Mouse (Mus musculus): ENCODE data around the gene Rin2. TPM values are rescaled to one million over a fixed set of nuclear protein-coding genes. Genes with fewer than 3 reads are reported as not detected.
A peak's percentile ranks its signal among the peaks of the same experiment; 100 is the strongest.

Gene Rin2
- total and polyA plus RNA-seq, 3 experiments, result 0.05 to 0.10 (median 0.08) TPM

- Histone ChIP-seq H3K4me2 (ENCODE audit: insufficient read depth, low read depth, poor library complexity, severe bottlenecking) (peak overlapping the region; percentile 84), H3K36me3 (replicated peaks in 1 of 2; ENCODE audit: control insufficient read depth in 1 of 2, insufficient read depth in 1 of 2, low read length in 1 of 2) (peaks cover 8 to 19% of the 10 kb centered on the region in 2 experiments), H3K27ac (ENCODE audit: insufficient read depth, low read depth) (peak overlapping the region; percentile 60), H3K4me1 (ENCODE audit: control insufficient read depth in 1 of 2, insufficient read depth in 2 of 2) (peaks cover 7 to 52% of the 10 kb centered on the region in 2 experiments), H3K9me3 (replicated peaks; ENCODE audit: low read length) (no peaks in the 10 kb centered on the region), H3K9ac (ENCODE audit: insufficient read depth, low read depth) (peak overlapping the region; percentile 84), H3K79me2 (replicated peaks; ENCODE audit: control insufficient read depth, extremely low read depth, insufficient read depth, poor library complexity, severe bottlenecking) (peaks cover 52% of the 10 kb centered on the region), H3K4me3 (replicated peaks in 1 of 3; ENCODE audit: low read depth in 2 of 3, low read length in 2 of 3, poor library complexity in 1 of 3) (peak overlapping the region; percentile 85 to 97 (median 94)), H3K27me3 (replicated peaks) (no peaks in the 10 kb centered on the region)
- peak; percentile 90 for DNase-seq (ENCODE audit: extremely low read depth)
- dilution Hi-C loops (cut with MboI; ENCODE audit: extremely low pct_ligation_motif_present, extremely low pct_unique_long_range_greater_than_20kb, low sequenced_read_pairs), result no loop called here
- in situ Hi-C loops (cut with MboI; ENCODE audit: low pct_ligation_motif_present, low pct_unique_long_range_greater_than_20kb, low sequenced_read_pairs), result no loop called here
- TF ChIP-seq CHD1 (IDR thresholded peaks at IDR 0.05; ENCODE audit: low read depth, low read length), result 0 out of 2 replicates have a peak, but pooled peaks have one; percentile 35
- TF ChIP-seq SMC3 (IDR thresholded peaks at IDR 0.05; ENCODE audit: low read depth, low read length), result peak; percentile 37
- TF ChIP-seq MAZ (IDR thresholded peaks at IDR 0.05; ENCODE audit: low read depth, low read length), result 0 out of 2 replicates have a peak, but pooled peaks have one; percentile 23
- TF ChIP-seq TBP (conservative IDR thresholded peaks at IDR 0.05; ENCODE audit: low read depth, low read length), result peak; percentile 53; the same call in 1 of the 2 replicates
- TF ChIP-seq ZNF384 (IDR thresholded peaks at IDR 0.05; ENCODE audit: low read depth, low read length), result peak; percentile 70
- peak; percentile 88 for TF ChIP-seq POLR2A (IDR thresholded peaks at IDR 0.05; ENCODE audit: low read depth, low read length)
- TF ChIP-seq MAX (IDR thresholded peaks at IDR 0.05; ENCODE audit: low read length), result peak; percentile 16
- TF ChIP-seq NRF1 (IDR thresholded peaks at IDR 0.05; ENCODE audit: low read depth, low read length), result peak; percentile 59
- no peak for TF ChIP-seq ZKSCAN1 (IDR thresholded peaks at IDR 0.05; ENCODE audit: borderline replicate concordance, low read depth, low read length)
- peak; percentile 92; the same call in 1 of the 2 replicates for TF ChIP-seq KAT2A (IDR thresholded peaks at IDR 0.05; ENCODE audit: insufficient replicate concordance, low read length)
- peak; percentile 69; the same call in 1 of the 2 replicates for TF ChIP-seq MYC (IDR thresholded peaks at IDR 0.05; ENCODE audit: low read depth, low read length)
- TF ChIP-seq MAFK (IDR thresholded peaks at IDR 0.05; ENCODE audit: insufficient replicate concordance, low read length), result 0 out of 2 replicates have a peak, but pooled peaks have one; percentile 14
- TF ChIP-seq HCFC1 (IDR thresholded peaks at IDR 0.05; ENCODE audit: low read depth, low read length), result peak; percentile 92
- no peak for TF ChIP-seq JUN (IDR thresholded peaks at IDR 0.05; ENCODE audit: insufficient read depth, low read depth, low read length)
- peak; percentile 66; the same call in 1 of the 2 replicates for TF ChIP-seq MEF2A (IDR thresholded peaks at IDR 0.05; ENCODE audit: borderline replicate concordance, low read depth, low read length)
- 0 out of 2 replicates have a peak, but pooled peaks have one; percentile 27 for TF ChIP-seq RCOR1 (conservative IDR thresholded peaks at IDR 0.05; ENCODE audit: low read depth, low read length)
- TF ChIP-seq RAD21 (IDR thresholded peaks at IDR 0.05; ENCODE audit: low read depth, low read length), result peak; percentile 34
- no peak for TF ChIP-seq EP300 (IDR thresholded peaks at IDR 0.05; ENCODE audit: low read length)
- no peak for TF ChIP-seq ZC3H11A (IDR thresholded peaks at IDR 0.05; ENCODE audit: low read depth, low read length)
- TF ChIP-seq CTCF (conservative IDR thresholded peaks at IDR 0.05 in 1 of 2, IDR thresholded peaks at IDR 0.05 in 1 of 2; ENCODE audit: low read depth in 2 of 2, low read length in 2 of 2), result peak in 1 of 2 experiments; percentile 67; a peak in 2 of 4 replicates
- TF ChIP-seq ZMIZ1 (IDR thresholded peaks at IDR 0.05; ENCODE audit: low read depth, low read length), result peak; percentile 65; the same call in 1 of the 2 replicates
- TF ChIP-seq MXI1 (IDR thresholded peaks at IDR 0.05; ENCODE audit: low read depth, low read length), result peak; percentile 88
- no peak; the same call in 1 of the 2 replicates for TF ChIP-seq GABPA (IDR thresholded peaks at IDR 0.05; ENCODE audit: insufficient replicate concordance, low read depth, low read length)
- no peak for TF ChIP-seq USF1 (IDR thresholded peaks at IDR 0.05; ENCODE audit: low read depth, low read length)
- TF ChIP-seq UBTF (IDR thresholded peaks at IDR 0.05; ENCODE audit: low read depth, low read length), result no peak
- TF ChIP-seq IRF4 (IDR thresholded peaks at IDR 0.05; ENCODE audit: low read depth, low read length), result no peak; the same call in 1 of the 2 replicates
- peak; percentile 96 for TF ChIP-seq SIN3A (IDR thresholded peaks at IDR 0.05; ENCODE audit: low read length)
- peak; percentile 84 for TF ChIP-seq TCF12 (IDR thresholded peaks at IDR 0.05; ENCODE audit: low read depth, low read length)
- no peak for TF ChIP-seq ETS1 (conservative IDR thresholded peaks at IDR 0.05; ENCODE audit: low read depth, low read length)
- no peak for TF ChIP-seq JUND (conservative IDR thresholded peaks at IDR 0.05; ENCODE audit: low read depth, low read length)
- no peak for TF ChIP-seq USF2 (conservative IDR thresholded peaks at IDR 0.05; ENCODE audit: low read depth, low read length)
- no peak for TF ChIP-seq PAX5 (IDR thresholded peaks at IDR 0.05; ENCODE audit: low read length)
- peak; percentile 96 for TF ChIP-seq CHD2 (IDR thresholded peaks at IDR 0.05; ENCODE audit: low read length)
- TF ChIP-seq E2F4 (IDR thresholded peaks at IDR 0.05; ENCODE audit: insufficient replicate concordance, low read depth, low read length), result 0 out of 2 replicates have a peak, but pooled peaks have one; percentile 29
- no peak for TF ChIP-seq BHLHE40 (IDR thresholded peaks at IDR 0.05; ENCODE audit: low read depth, low read length)
- TF ChIP-seq POLR2AphosphoS2 (IDR thresholded peaks at IDR 0.05; ENCODE audit: low read depth, low read length), result 0 out of 2 replicates have a peak, but pooled peaks have one; percentile 36
- peak; percentile 81 for TF ChIP-seq ELF1 (IDR thresholded peaks at IDR 0.05; ENCODE audit: low read depth, low read length)
These were observed 228.3 kb downstream of the Rin2 start for GRCm38 (mm10) chr2:145903061-145903901.
